Mouse (Mus musculus) heart, embryonic 14.5 days (tissue): ENCODE data around the gene Fam151a. TPM values are rescaled to one million over a fixed set of nuclear protein-coding genes. Genes with fewer than 3 reads are reported as not detected.
A peak's percentile ranks its signal among the peaks of the same experiment; 100 is the strongest.
"Not testable (repeated sequence)": the region's sequence is repeated elsewhere in the genome, so short reads cannot be mapped to it uniquely, and the experiment has no call there.

Experiments used
- ATAC-seq: fragments of 200-750 bp; cut with Nextera tagmentation; 2 replicates; pipeline ENCODE4 v1.8.0; 2017; ENCODE audit warnings: low read depth, moderate TSS enrichment; ENCODE audit not compliant: insufficient number of reproducible peaks, insufficient read depth, low FRiP score
- H3K27ac ChIP-seq, 2 experiments: fragments of 200-500 bp in 1 of 2; fragments of 300-500 bp in 1 of 2; sonication (generic) in 1 of 2; replicated peaks in 1 of 2; 2 replicates each; pipeline ENCODE4 v1.5.1; 2012 to 2014; ENCODE audit warnings: low read depth in 2 of 2, low read length in 2 of 2, control low read depth in 1 of 2, mild to moderate bottlenecking in 1 of 2, mixed read lengths in 1 of 2; ENCODE audit not compliant: control insufficient read depth in 1 of 2, insufficient read depth in 1 of 2
- H3K27me3 ChIP-seq: fragments of 300-500 bp; sonication (generic); 2 replicates; pipeline ENCODE4 v1.6.1; 2014; ENCODE audit warnings: mild to moderate bottlenecking, low read length, control low read depth; ENCODE audit not compliant: control insufficient read depth, insufficient read depth
- H3K36me3 ChIP-seq: fragments of 300-500 bp; sonication (generic); 2 replicates; pipeline ENCODE4 v1.6.1; 2014; ENCODE audit warnings: mild to moderate bottlenecking, control low read depth, low read length, mixed read lengths; ENCODE audit not compliant: control insufficient read depth, insufficient read depth
- H3K4me1 ChIP-seq, 2 experiments: fragments of 200-500 bp in 1 of 2; fragments of 300-500 bp in 1 of 2; sonication (generic) in 1 of 2; 2 replicates each; pipeline ENCODE4 v1.6.1; 2012 to 2014; ENCODE audit warnings: low read length in 2 of 2, control low read depth in 1 of 2, mixed read lengths in 1 of 2; ENCODE audit not compliant: control insufficient read depth in 2 of 2, insufficient read depth in 2 of 2
- H3K4me2 ChIP-seq: fragments of 300-500 bp; sonication (generic); 2 replicates; pipeline ENCODE4 v1.6.1; 2014; ENCODE audit warnings: mild to moderate bottlenecking, low read length
- H3K4me3 ChIP-seq, 2 experiments: fragments of 200-500 bp in 1 of 2; fragments of 300-500 bp in 1 of 2; sonication (generic) in 1 of 2; 2 replicates each; pipeline ENCODE4 v1.5.1; 2012 to 2014; ENCODE audit warnings: low read length in 2 of 2, mild to moderate bottlenecking in 2 of 2, control low read depth in 1 of 2, low read depth in 1 of 2, moderate library complexity in 1 of 2; ENCODE audit not compliant: control insufficient read depth in 1 of 2, insufficient read depth in 1 of 2
- H3K9ac ChIP-seq: fragments of 300-500 bp; sonication (generic); 2 replicates; pipeline ENCODE4 v1.6.1; 2014; ENCODE audit warnings: mild to moderate bottlenecking, low read length
- H3K9me3 ChIP-seq: fragments of 300-500 bp; sonication (generic); 2 replicates; pipeline ENCODE4 v1.6.1; 2016; ENCODE audit warnings: low read length, control low read depth; ENCODE audit not compliant: control insufficient read depth
- WGBS: fragments of 180-500 bp; shearing (Covaris S2); extraction: QIAGEN DNeasy Blood & Tissue Kit; methylation state at CpG from one replicate; pipeline ENCODE4 v1.1.7; 2014; 5-methylcytosine and 5-hydroxymethylcytosine counted together
- polyA plus RNA-seq: library from polyadenylated mRNA; unstranded; fragments of >200 nt; fragmentation: Nextera tagmentation; extraction: Ambion mirVana; gene quantifications from 2 replicates; pipeline ENCODE4 v1.2.1, GENCODE M21; 2014

Fam151a gene
- polyA plus RNA-seq, 1 experiment from 2014 or later: 0.32 TPM

DNA sequence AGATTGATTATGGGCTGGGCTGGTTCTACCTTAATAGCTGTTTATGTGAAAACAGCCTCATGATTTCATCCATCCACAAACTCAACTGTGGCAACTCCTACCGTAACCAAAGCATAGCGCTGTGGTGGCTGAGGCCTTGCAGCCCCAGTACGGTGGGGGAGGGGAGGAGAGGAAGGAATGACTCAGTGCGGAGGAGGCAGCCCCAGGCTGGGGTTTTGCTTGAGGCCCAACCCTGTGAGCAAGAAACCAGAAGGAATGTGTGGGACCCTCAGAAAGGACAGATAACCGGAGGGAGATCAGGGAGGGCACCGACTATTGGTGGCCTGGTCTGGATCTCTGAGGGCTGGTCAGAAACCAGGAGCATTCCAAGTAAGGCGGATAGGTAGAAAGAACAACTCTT is 54.1 kb downstream of the Fam151a start:
- Histone ChIP-seq H3K36me3 (no peaks in the 10 kb centered on the region), H3K27me3 (no peaks in the 10 kb centered on the region), H3K9me3 (no peaks in the 10 kb centered on the region), H3K4me3 (no peak overlapping the region), H3K4me2 (no peak overlapping the region), H3K27ac (peak overlapping the region; percentile 18 to 82; a peak in 3 of 4 replicates), H3K4me1 (peaks cover 38 to 48% of the 10 kb centered on the region in 2 experiments), H3K9ac (no peak overlapping the region)
- no peak for ATAC-seq
- 32% methylated on average over 7 of the region's 7 CpGs for WGBS

DNA sequence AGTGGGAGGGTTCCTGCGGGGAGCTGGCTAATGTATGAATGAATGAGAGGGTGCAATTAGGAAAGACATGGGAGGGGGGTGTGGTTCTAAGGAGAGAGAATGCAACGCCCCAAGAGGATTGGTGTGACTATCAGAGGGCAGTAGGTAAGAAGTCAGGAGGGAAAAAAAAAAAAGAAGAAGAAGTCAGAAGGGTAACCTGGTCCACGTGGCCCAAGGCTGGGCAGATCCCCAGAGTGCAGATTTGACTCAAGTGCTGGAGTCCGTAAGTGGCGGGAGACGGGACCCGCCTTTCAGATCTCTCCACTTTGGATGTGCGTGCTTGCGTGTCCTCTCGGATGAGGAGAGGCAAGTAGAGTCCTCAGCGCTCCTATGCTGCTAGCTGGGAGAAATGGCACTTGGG is 54.9 kb downstream of the Fam151a start:
- Histone ChIP-seq H3K27ac (0 out of 4 replicates have a peak overlapping the region, but pooled peaks of 1 of the 2 experiments have one; percentile 82), H3K36me3 (no peaks in the 10 kb centered on the region), H3K9ac (no peak overlapping the region), H3K4me2 (no peak overlapping the region), H3K4me3 (no peak overlapping the region), H3K27me3 (no peaks in the 10 kb centered on the region), H3K9me3 (no peaks in the 10 kb centered on the region), H3K4me1 (peaks cover 31 to 40% of the 10 kb centered on the region in 2 experiments)
- ATAC-seq: no peak
- 81% methylated on average over 11 of the region's 11 CpGs for WGBS

DNA sequence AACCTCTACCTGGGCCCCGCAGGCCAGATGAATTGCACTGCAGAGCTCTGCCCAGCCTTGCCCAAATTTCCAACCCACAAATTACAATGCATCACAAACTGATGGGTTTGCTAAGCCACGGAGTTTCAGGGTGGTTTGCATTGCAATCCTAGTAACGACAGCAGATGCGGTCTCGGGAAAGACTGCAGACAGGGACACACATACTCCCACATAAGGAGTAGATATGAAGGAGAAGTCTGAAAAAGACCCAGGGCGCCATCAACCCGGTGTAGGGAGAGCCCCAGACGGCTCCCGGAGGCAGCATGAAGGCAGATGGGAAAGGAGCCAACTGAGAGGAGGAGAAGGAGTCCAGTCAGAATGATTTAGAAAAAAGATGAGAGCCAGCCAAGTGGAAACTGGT is 56.0 kb downstream of the Fam151a start:
- H3K27ac ChIP-seq: no peak overlapping the region
- WGBS: 60% methylated on average over 9 of the region's 9 CpGs
- H3K27me3 ChIP-seq: no peaks in the 10 kb centered on the region
- no peak overlapping the region for H3K9ac ChIP-seq
- no peak overlapping the region for H3K4me2 ChIP-seq
- no peaks in the 10 kb centered on the region for H3K9me3 ChIP-seq
- no peak overlapping the region for H3K4me3 ChIP-seq
- ATAC-seq: no peak
- H3K36me3 ChIP-seq: no peaks in the 10 kb centered on the region
- peaks cover 24 to 39% of the 10 kb centered on the region in 2 experiments for H3K4me1 ChIP-seq

DNA sequence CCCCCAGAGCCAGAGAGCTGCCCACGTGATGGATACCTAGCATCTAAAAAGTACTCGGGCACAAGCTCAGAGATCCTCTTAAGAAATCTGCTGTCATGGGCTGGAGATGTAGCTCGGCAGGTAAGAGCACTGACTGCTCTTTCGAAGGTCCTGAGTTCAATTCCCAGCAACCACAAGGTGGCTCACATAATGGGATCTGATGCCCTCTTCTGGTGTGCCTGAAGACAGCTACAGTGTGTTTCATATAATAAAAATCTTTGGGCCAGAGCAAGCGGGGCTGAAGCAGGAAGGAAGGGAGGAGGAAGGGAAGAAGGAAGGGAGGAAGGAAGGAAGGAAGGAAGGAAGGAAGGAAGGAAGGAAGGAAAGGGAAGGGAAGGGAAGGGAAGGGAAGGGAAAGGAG is 56.5 kb downstream of the Fam151a start:
- H3K9me3 ChIP-seq, H3K4me2 ChIP-seq, H3K9ac ChIP-seq, ATAC-seq, H3K36me3 ChIP-seq, H3K27me3 ChIP-seq, H3K27ac ChIP-seq, H3K4me3 ChIP-seq: not testable (repeated sequence)
- H3K4me1 ChIP-seq: peaks cover 22 to 39% of the 10 kb centered on the region in 2 experiments
- WGBS: 82% methylated on average over 5 of the region's 5 CpGs

DNA sequence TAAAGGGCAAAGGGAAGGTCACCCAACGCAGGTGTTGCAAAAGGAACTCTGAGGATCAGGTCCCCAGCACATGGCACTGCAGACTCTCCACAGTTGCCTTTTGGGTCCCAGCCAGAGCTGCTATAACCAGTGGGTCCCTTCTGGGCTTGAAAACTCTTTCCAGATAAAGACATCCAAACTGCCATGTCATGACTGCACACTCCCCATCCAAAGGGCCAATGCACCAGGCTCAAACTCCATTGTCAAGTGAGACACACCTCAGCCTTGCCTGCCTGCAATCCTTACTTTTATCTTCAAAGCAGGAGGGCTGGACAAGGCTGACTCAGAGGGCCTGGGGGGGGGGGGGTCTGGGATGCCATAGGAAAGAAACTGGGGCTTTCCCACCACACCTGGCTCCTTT is 57.2 kb downstream of the Fam151a start:
- H3K4me1 ChIP-seq: peaks cover 16 to 33% of the 10 kb centered on the region in 2 experiments
- no peak overlapping the region for H3K27ac ChIP-seq
- H3K4me3 ChIP-seq: no peak overlapping the region
- no peaks in the 10 kb centered on the region for H3K36me3 ChIP-seq
- no peaks in the 10 kb centered on the region for H3K9me3 ChIP-seq
- no peak overlapping the region for H3K9ac ChIP-seq
- H3K27me3 ChIP-seq: no peaks in the 10 kb centered on the region
- no peak for ATAC-seq
- WGBS: 78% methylated on average over 1 of the region's 1 CpGs
- no peak overlapping the region for H3K4me2 ChIP-seq

DNA sequence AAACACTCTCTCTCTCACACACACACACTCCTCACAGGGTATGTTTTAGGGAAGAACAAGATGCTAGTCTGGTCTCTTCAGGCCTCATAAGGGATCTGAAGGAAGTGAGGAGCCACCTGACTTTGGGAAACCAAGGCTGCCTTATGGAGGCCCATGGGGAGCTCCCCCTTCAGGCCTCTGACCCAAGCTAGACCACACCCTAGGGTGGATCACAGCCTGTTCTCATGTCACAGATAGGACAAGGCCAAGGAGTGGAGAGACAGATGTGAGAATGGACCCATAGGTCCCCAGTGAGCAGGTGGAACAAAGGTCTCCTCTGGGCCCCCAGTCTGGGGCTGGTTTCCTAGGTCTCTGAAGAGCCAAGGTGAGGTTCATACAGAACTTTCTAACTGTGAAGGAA is 58.6 kb downstream of the Fam151a start:
- Histone ChIP-seq H3K27ac (no peak overlapping the region), H3K4me1 (peaks cover 12 to 22% of the 10 kb centered on the region in 2 experiments), H3K9me3 (no peaks in the 10 kb centered on the region), H3K27me3 (no peaks in the 10 kb centered on the region), H3K36me3 (no peaks in the 10 kb centered on the region), H3K4me2 (no peak overlapping the region), H3K4me3 (no peak overlapping the region), H3K9ac (no peak overlapping the region)
- no peak for ATAC-seq

DNA sequence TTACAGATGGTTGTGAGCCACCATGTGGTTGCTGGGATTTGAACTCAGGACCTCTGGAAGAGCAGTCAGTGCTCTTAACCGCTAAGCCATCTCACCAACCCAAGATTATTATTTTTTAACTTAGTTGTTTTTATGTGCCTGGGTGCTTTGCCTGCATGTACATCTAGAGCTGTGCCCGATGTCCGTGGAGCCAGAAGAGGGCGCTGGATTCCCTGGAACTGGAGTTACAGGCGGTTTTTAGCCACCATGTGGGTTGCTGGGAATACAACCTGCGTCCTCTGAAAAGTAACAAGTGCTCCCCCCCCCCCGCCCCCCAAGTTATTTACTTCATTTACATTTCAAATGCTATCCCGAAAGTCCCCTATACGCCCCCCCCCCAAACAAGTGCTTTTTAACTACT is 60.1 kb downstream of the Fam151a start:
- H3K9ac ChIP-seq, H3K27me3 ChIP-seq, H3K9me3 ChIP-seq, H3K36me3 ChIP-seq, H3K4me2 ChIP-seq, H3K27ac ChIP-seq, H3K4me3 ChIP-seq, ATAC-seq: not testable (repeated sequence)
- WGBS: 93% methylated on average over 9 of the region's 9 CpGs
- peaks cover 3 to 20% of the 10 kb centered on the region in 2 experiments; a peak in 3 of 4 replicates for H3K4me1 ChIP-seq

DNA sequence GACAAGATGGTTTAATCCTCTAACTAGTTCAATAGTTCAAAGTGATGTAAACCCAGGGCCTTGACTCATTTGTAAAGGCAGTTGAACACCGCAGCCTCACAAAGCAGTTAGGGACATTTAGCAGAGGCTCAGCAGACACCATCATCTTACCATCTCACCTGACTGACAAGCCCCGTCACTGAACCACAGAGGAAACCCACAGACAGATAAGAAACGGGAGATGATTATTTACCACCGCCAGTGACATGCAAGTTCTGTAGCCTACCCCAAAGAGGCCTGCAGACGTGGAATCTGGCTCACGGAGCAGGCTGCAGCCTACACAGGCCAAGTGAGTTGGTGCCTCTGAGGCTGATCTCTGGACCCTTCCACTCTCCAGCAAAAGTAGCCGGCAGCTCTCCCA is 60.6 kb downstream of the Fam151a start:
- peaks cover 4 to 22% of the 10 kb centered on the region in 2 experiments; a peak in 3 of 4 replicates for H3K4me1 ChIP-seq
- no peaks in the 10 kb centered on the region for H3K36me3 ChIP-seq
- no peak overlapping the region for H3K9ac ChIP-seq
- no peak overlapping the region for H3K4me2 ChIP-seq
- H3K4me3 ChIP-seq: no peak overlapping the region
- no peaks in the 10 kb centered on the region for H3K9me3 ChIP-seq
- ATAC-seq: no peak
- H3K27ac ChIP-seq: no peak overlapping the region
- no peaks in the 10 kb centered on the region for H3K27me3 ChIP-seq
- WGBS: 73% methylated on average over 7 of the region's 7 CpGs
